Mouse (Mus musculus): ENCODE results near the gene Cldn14.
A peak's percentile ranks its signal among the peaks of the same experiment; 100 is the strongest.

Gene Cldn14

DNA sequence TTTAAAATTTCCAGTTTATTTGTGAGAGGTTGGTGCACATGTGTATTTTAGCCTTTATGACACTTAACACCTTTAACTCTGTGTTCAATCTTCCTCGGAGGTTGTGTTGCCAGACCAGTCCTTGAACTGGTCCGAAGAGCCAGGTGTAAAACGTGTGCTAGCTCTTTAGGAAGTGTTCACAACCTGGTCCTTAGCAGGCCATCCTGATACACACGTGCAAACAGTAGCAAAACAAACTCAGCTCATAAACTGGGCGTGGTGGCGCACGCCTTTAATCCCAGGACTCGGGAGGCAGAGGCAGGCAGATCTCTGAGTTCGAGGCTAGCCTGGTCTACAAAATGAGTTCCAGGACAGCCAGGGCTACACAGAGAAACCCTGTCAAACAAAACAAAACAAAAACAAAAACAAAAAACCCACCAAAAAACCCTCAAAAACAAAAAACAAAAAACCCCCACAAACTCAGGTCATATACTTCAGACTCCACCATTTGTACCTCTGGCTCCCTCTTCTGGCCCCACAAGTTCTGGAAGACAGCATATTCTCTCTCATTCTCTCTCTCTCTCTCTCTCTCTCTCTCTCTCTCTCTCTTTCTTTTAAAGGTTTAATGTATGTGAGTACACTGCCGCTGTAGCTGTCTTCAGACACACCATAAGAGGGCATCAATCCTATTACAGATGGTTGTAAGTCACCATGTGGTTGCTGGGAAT is 65.7 kb downstream of the Cldn14 start:
- no peak for DNase-seq

DNA sequence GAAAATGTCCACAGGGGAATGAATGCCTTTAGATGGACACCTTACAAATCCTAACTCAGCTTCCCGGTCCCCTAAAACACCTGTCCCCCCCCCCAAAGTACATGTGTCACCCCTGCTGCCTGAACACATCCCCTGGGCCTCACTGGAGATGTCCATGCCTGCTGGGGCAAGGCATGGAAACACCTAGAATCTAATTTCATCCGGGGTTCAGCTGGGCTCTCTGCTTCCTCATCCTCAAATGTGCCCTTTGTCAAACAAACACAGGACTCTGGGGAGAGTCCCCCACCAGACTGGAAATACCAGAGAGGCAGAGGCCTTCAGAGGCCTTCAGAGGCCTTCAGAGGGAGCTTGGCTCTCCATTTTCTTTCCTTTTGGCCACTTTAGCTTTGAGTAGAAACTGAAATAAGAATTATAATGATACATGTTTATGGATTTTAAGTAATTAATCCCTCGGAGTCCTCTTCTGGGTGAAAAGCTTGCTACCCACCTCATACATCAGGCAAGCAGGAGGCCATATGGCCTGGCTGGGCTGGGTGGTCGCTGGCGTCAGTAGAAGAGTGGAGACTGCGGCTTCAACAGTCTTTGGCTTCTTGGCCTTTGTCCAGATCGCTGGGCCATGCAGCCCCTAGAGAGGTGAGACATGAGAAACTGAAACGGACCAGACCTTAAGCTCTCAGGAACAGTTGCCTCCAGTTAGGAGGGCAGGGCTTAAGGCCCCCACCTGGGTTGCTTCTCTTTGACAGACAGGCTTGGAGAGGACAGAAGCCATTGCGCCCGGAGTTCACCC is 66.7 kb downstream of the Cldn14 start:
- DNase-seq: no peak

DNA sequence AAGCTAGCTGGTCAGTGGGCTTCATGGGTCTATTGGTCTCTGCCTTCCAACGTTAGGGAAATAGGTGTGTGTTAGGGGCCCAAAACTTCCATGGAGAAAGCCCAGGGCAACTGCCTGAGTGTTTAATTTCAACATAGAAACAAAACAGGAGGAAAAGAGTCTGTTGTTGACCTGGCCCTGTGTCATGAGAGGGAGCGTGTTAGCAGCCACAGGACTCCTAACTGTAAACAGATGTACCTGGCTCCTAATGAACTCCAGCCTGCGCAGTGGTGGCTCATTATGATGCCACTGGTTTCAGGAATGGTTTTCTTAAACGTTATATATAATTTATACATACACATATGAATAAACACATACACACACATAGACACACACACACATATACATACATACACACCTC is 68.7 kb downstream of the Cldn14 start:
- no peak for DNase-seq

DNA sequence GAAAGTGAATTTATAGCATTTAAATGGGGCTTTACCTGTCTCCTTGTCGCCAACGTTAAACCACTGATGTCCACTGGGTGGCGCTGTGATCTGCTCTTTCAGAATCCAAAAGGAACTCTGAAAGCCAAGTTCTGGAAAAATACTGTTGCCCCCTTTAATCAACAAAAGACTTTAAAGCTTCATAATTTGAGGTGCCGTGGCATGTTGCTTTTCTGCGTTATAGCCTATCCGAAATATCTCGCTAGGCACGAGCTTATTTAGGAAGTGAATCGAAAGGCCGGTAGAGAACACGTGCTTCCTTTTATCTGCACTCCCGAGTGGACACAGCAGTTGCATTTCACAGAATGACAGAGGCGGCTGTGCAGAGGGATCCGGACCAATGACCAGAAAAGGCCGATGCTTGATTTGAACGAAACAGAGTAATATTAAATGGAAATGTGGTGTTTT is 70.2 kb downstream of the Cldn14 start:
- DNase-seq: peak; percentile 38 to 73

DNA sequence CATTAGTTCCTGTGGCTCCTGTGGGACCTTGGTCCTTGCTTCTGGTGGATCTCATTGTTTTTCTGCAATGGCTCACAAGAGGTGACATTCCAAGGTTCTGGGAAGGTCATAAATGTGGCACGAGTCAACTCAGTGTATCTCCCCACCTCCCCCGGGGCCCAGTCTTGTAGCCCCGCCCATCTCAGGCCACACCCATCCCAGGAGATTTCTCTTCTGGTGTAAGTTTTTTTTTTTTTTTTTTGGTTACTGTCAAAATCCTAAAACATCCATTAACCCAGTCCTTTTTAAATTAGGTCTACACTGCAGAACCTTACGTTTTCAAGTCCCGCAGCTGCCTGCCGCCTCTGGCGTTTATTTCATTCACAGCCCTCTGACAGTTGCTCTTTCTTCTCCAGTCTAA is 73.6 kb downstream of the Cldn14 start:
- DNase-seq: no peak

DNA sequence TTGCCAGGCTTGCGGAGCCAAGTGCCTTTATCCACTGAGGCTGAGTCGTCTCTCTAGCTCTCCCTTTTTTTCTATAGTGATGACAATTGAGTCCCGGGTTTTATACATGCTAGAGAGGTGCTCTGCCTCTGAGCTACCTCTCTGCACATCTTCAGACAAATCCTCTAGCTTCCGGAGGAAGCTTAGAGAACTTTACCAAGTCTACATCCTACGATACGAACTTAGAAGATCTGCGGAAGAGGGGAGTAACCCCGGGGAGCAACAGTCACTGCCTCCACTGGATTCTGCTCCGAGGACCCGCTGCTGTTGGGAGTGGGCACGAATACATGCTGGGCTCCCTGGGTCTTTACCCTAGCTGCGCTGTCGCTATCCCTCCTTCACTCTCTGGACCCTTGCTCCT is 74.0 kb downstream of the Cldn14 start:
- no peak for DNase-seq

DNA sequence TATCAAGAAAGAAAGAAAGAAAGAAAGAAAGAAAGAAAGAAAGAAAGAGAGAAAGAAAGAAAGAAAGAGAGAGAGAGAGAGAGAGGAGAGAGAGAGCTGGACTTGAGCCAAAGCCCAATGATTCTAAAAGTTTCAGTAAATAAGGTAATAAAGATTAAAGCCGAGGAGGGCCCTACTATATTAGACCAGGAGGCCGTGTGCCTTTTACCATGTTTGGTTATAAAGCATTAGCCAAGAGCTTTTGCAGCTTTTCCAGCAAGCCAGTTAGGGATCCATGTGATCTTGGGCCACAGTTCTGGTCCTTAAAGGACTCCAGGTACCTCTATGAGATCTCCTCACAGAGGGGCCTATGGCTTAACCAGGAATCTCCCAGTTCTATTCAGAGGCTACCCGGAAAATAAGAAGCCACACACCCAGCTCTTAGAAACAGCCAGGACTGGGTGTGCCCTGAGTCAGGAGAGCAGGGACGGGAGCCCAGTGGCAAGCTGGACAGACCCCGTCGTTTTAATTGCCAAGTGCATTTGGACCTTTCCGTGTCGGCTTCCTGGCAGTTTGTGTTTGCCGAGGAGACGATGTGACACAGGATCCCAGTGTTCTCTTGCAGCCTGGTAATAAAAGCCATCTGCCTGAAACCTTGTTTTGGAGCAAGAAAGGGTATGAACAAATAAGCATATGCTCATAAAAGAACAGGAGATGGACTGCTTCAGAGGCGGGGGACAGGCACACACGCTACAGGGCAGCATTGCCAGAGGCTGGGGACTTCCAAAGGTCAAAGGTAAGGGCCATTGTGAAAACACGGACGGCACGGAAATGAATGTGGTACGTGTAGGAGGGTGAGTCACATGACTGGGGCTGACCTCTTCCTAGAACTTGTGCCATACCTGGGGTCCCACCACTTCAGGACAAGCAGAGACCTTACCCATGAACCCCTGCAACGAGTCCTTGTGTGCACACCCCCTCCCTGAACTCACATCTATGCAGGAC is 76.2 kb downstream of the Cldn14 start:
- DNase-seq: no peak

DNA sequence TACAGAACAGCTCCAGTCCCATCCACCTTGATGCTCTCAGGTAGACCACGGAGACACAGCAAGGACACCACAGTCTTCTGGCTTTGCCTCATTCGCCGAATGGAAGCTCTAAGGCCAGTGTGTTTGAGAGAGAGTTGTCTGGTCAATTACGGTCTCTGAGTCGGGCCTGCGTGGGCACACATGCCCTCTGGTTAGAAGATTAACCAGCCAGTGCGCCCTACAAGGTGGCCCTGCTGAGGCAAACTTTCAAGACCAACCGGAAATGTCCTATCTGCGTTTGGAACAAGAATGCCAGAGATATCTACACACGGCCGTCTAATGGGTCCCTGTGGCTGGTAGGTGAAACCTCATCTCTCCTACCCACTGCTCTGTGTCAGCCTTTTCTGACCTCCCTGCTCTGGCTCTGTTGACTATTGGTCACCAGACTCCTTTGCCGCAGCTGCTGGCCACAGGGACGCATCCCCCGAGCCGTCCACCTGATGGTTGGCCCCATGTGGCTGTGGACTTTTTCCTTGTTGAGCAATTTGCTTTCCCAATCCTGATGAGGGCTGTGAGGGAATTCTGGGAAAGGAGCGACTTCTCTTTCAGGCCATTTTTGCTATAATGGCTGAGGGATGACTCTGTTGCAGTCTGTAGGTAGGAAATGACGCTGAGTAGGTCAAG is 79.1 kb downstream of the Cldn14 start:
- no peak for DNase-seq

DNA sequence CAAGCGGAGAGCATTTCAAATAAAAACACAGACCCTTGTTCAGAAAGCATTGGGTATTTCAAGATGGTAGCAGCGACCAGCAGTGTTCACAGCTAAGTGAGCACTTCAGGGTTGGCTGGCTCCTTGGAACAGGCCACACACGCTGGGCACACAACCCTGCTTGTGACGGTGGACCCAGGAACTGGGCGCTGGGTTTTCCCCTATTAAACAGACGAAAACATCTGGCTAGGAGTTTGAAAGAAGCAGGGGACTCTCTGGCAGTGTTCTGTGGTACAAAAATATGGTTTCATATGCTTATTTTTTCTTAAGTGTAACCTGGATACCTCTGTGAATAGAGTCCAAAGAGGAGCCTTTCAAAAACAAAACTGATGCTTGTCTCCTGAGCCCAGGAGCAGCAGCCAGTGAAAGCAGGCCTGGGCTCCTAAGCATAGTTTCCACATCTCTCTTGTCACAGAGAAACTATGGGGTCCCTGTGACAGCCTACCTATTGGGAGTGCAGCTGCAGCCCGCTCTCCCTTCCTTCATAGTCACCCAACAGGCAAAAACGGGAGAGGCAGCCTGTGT is 82.9 kb downstream of the Cldn14 start:
- no peak for DNase-seq

DNA sequence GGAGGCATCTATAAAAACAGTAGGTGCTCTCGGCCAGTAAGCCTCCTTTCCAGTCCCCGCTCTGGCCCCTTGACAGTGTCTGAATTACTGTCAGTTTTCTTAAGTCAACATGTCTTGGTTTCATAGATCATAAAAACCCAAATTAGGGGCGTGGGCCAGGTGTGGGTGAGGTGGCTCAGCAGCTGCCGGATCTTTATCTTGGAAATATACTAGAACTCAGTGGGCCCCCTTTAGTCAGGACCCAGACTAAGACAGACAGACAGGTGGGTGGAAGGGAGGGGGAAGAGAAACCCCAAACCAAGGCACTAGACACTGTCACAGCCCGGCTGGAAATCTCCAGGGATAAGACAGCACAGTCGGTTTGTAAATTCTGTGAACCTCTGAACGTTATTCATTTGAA is 84.8 kb downstream of the Cldn14 start:
- DNase-seq: no peak

DNA sequence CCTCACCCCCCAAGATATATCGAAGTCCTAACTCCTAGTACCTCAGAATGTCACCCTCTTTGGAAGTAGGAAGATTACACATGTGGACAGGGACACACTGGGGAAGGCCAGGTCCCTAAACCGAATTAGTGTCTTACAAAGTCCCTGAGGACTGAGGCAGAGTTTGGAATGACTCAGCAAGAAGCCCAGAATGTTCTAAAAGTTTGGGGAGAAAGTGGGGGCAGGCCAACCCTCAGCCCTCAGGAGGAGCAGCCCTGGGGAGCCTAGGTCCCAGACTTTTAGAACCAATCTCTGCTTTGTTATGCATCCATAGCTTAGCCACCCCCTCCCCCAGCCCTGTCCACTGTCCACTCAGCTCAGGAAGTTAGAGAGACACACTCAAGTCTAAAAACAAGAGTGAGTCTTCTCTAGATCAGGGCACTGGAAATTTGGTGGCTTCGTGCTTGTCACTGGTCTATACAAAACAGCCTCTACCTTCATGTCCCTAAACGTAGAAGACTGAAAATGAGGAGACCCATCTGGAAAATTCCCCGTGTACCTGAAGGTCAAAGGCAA is 85.7 kb downstream of the Cldn14 start:
- no peak for DNase-seq

DNA sequence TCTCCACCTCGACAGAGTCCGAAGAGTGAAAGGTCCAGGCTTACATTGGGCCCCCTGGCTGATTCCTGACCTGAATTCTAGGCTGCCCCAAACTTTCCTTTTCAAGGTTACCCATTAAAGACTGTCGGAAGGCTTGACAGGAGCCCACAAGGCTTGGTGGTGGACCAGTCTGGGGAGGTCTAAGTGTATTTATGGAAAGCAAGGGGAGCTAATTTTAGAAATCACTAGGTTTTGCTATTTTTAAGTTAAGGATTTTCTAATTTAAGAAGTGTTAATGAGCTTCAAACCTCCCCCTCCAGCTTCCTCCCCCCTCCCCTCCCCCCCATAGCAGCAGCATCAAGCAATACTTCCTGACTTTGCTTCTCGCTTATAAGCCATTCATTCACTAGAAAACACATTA is 88.0 kb downstream of the Cldn14 start:
- no peak for DNase-seq

DNA sequence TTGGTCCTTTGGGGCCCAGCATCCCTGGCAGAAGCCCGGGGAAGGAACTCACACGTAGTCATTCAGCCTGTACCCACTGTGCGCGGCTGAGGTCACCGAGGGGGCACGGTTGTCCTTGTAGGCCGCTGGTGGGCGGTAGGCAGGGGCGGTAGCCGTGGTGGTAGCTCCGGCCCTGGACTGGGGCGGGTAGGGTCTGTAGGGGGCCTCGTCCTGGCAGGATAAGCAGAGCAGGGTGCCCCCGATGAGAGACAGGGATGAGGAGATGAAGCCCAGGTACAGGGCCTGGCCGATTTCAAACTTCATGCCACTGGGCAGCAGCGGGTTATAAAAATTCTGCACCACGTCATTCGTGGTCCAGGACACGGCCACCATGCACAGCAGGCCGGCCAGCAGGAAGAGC is 89.4 kb downstream of the Cldn14 start:
- DNase-seq: no peak

DNA sequence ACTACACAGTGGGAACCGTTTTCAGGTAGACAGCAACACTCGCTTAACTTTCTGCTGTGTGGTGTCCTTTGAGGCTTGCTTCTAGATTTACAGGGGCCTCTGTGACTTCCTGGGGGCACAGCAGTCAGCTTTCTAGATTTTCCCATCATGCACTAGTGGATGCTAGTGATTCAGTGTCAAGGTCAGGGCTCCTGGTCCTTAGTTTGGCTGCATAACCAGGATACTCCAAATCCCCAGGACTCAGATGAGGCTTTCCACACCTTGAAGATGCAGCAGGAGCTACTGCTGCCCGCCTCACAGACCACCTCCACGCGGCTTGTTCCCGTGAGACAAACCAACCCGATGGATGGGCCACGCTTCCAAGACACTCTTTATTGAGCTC is 90.0 kb downstream of the Cldn14 start:
- DNase-seq: no peak

DNA sequence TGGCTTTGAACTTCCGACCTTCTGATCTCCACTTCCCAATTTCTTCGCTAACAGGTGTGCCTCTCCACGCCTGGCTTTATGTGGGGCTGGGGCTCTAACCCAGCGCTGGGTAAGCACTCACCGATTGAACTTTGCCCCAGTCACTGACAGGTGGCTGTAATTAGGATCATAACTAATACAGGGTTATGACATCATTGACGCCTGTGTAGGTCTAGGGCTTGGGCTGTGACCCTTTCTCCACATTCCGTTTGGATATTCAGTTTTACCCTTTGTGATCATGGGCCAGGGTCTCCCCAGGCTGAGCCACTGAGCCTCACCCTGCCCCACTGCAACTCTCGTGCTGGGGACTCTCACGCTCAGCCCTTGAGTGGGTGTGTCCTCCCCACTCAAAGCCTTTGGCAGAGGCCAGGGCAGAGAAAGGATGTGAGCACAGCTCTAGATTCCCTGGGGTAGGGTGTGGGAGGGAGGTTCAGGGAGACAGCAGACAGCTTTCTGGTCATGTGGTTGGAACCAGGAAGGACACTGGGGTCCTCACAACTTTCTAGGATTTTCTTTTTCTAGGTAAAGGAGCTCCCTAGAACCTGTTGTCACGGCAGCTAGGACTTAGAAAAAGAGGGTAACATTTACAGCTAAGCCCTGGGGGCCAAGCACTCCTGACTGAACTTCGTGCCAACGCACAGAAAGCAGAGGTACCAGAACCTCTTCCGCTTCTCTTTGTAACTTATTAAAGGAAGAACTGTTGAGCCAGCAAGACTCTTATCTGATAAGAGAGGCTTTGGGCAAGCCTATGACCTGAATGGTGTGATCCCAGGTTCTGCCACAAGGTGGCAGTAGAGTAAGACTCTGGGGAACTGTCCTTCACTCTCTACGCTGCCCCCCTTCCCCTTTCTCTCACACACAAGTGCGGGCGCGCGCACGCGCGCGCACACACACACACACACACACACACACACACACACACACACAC is 90.6 kb downstream of the Cldn14 start:
- DNase-seq: peak; percentile 78 to 89

DNA sequence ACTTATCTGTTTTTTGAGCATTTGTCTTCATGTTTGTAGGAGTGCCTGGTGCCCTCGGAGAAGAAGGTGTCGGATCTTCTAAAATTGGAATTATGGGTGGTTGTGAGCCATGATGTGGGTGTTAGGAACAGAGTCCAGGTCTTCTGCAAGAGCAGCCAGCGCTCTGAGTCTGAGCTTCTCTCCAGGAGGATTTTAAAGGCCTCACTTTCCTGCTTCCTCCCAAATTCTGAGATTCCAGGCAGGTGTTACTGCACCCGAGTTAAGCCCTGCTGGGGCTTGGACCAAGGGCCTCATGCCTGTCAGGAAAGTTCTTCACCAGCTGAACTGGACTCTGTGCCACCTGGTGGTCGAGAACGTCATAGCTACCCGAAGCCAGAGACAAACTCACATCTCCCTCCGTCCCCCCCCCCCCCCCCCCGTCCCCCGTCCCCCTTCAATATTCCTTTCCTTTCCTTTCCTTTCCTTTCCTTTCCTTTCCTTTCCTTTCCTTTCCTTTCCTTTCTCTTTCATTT is 93.2 kb downstream of the Cldn14 start:
- peak; percentile 61 to 76 for DNase-seq

DNA sequence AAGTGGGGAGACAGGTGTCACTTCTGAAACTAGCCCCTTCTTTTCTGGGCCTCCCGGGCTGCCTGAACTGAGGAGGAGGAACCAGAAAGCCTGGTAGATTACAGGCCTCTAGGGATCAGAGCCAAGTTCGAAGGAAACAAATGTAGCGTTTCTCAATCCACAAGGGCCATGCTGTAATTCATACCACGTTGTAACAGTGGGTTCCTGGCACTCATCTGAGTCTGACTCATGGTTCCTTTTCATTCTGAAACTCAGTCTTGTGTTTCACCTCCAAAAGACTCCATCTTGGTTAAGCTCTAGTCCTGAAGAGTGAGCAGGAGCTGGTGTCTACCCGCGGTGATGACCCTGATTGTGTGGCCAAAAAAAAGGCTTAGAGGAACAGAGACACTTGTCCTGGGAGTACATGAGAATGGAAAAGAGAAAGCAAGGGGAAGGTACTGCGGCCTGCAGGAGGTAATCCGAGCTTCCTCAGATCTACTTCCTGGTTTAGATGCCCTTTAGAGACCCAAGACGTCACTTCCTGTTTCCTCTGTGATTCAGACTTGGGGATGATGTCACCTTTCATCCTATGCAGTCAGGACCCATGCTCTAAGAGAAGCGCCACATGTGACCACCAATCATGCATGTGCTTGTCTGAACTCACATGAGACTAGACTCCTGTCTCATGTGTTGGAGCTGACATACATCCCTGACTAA is 94.6 kb downstream of the Cldn14 start:
- peak in 1 of 2 experiments; percentile 47 for DNase-seq

DNA sequence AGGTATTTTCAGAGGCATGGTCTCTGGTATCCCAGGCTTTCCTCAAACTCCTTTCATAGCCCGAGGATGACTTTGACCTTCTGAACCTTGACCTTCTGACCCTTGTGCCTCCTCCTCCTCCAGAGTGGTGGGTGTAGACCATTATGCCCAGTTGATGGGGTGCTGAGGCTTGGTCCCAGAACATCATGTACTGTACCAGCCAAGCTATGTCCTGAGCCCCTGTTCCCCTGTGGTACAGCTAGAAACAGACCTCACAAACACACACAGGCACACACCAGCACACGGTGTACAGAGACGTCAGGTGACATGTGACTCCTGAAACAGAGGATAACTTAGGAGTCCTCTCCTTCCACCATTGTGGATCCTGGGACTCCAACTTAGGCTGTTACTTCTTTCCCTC is 95.8 kb downstream of the Cldn14 start:
- DNase-seq: no peak

DNA sequence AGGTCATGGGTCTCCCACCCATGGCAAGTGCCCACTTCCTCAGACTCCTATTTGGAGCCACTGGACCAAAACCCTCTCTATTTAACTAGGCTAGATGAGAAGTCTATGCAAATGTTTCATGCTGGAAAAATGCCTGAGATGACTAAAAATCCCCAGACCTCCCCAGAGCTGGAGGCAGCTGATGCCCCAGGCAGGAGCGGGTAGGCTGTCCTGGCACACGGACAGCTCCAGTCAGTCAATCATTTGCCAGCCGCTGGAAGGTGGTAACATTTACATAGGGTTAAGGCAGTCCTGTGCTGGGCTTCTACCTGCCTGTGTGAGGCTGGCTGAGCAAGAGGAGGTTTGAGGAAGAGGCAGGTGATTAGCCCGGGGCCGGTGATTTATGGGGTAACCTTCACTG is 96.5 kb downstream of the Cldn14 start:
- no peak for DNase-seq

Measured in lung, postnatal 4 days (tissue).